Mouse (Mus musculus): ENCODE data around the gene Gm10842.
"Not testable (repeated sequence)": the region's sequence is repeated elsewhere in the genome, so short reads cannot be mapped to it uniquely, and the experiment has no call there.

The Gm10842 gene

GRCm38 (mm10) chr11:105146593-105146992, at the start of gene Gm10842:
Gene Gm10842, plus strand, starts transcription at chr11:105146893.
- ATAC-seq (ENCODE audit: low TSS enrichment) = no peak

- ATAC-seq (ENCODE audit: low TSS enrichment) = not testable (repeated sequence)
Measured at GRCm38 (mm10) chr11:105112448-105112847, 34.2 kb upstream of the Gm10842 start.

- ATAC-seq (ENCODE audit: low TSS enrichment) = no peak
Measured at GRCm38 (mm10) chr11:105117814-105118213, 28.9 kb upstream of the Gm10842 start.

GRCm38 (mm10) chr11:105120551-105121061, 26.1 kb upstream of the Gm10842 start:
- ATAC-seq (ENCODE audit: low TSS enrichment) = no peak

- not testable (repeated sequence) for ATAC-seq (ENCODE audit: low TSS enrichment)
Measured at GRCm38 (mm10) chr11:105121792-105122191, 24.9 kb upstream of the Gm10842 start.

GRCm38 (mm10) chr11:105123986-105124385, 22.7 kb upstream of the Gm10842 start:
- no peak for ATAC-seq (ENCODE audit: low TSS enrichment)

- peak; percentile 97 for ATAC-seq (ENCODE audit: low TSS enrichment)
Measured at GRCm38 (mm10) chr11:105125735-105126519, 20.8 kb upstream of the Gm10842 start, which contains the start of gene Mettl2. Gene Mettl2, plus strand, starts transcription at chr11:105126425.

GRCm38 (mm10) chr11:105126520-105127029, 20.1 kb upstream of the Gm10842 start:
- peak; percentile 17; the same call in 1 of the 2 replicates for ATAC-seq (ENCODE audit: low TSS enrichment)

GRCm38 (mm10) chr11:105135692-105136091, 11.0 kb upstream of the Gm10842 start:
- no peak for ATAC-seq (ENCODE audit: low TSS enrichment)

- ATAC-seq (ENCODE audit: low TSS enrichment) = not testable (repeated sequence)
Measured at GRCm38 (mm10) chr11:105137255-105137654, 9.4 kb upstream of the Gm10842 start.

GRCm38 (mm10) chr11:105140512-105140911, 6.2 kb upstream of the Gm10842 start:
- not testable (repeated sequence) for ATAC-seq (ENCODE audit: low TSS enrichment)

- no peak for ATAC-seq (ENCODE audit: low TSS enrichment)
Measured at GRCm38 (mm10) chr11:105141115-105141514, 5.6 kb upstream of the Gm10842 start.

- no peak for ATAC-seq (ENCODE audit: low TSS enrichment)
Measured at GRCm38 (mm10) chr11:105143564-105143963, 3.1 kb upstream of the Gm10842 start.

- no peak for ATAC-seq (ENCODE audit: low TSS enrichment)
Measured at GRCm38 (mm10) chr11:105144084-105144483, 2.6 kb upstream of the Gm10842 start.

GRCm38 (mm10) chr11:105144508-105145210, 2.0 kb upstream of the Gm10842 start:
- ATAC-seq (ENCODE audit: low TSS enrichment) = no peak

GRCm38 (mm10) chr11:105145211-105145610, 1.5 kb upstream of the Gm10842 start:
- ATAC-seq (ENCODE audit: low TSS enrichment) = no peak

- ATAC-seq (ENCODE audit: low TSS enrichment) = no peak
Measured at GRCm38 (mm10) chr11:105149353-105149752, 2.7 kb downstream of the Gm10842 start.

GRCm38 (mm10) chr11:105149766-105150165, 3.1 kb downstream of the Gm10842 start:
- ATAC-seq (ENCODE audit: low TSS enrichment) = no peak

- ATAC-seq (ENCODE audit: low TSS enrichment) = no peak
Measured at GRCm38 (mm10) chr11:105150691-105151090, 4.0 kb downstream of the Gm10842 start.

- no peak for ATAC-seq (ENCODE audit: low TSS enrichment)
Measured at GRCm38 (mm10) chr11:105151226-105152016, 4.7 kb downstream of the Gm10842 start.

GRCm38 (mm10) chr11:105152017-105152300, 5.3 kb downstream of the Gm10842 start:
- no peak for ATAC-seq (ENCODE audit: low TSS enrichment)

GRCm38 (mm10) chr11:105152357-105152899, 5.7 kb downstream of the Gm10842 start:
- ATAC-seq (ENCODE audit: low TSS enrichment) = no peak
